Mouse (Mus musculus) forebrain, embryonic 15.5 days (tissue): ENCODE measurements around the gene Hnrnpab. TPM values are rescaled to one million over a fixed set of nuclear protein-coding genes. Genes with fewer than 3 reads are reported as not detected.
A peak's percentile ranks its signal among the peaks of the same experiment; 100 is the strongest.
"Not testable (repeated sequence)": the region's sequence is repeated elsewhere in the genome, so short reads cannot be mapped to it uniquely, and the experiment has no call there.

Source experiments
- ATAC-seq: fragments of 200-750 bp; cut with Nextera tagmentation; replicated peaks from 2 replicates; pipeline ENCODE4 v1.8.0; 2017; ENCODE audit warnings: mild to moderate bottlenecking, moderate TSS enrichment, moderate library complexity
- H3K27ac ChIP-seq: fragments of 300-500 bp; sonication (generic); replicated peaks from 2 replicates; pipeline ENCODE4 v1.5.1; 2015; ENCODE audit warnings: mild to moderate bottlenecking, inconsistent platforms
- H3K27me3 ChIP-seq: fragments of 300-500 bp; sonication (generic); 2 replicates; pipeline ENCODE4 v1.6.1; 2015; ENCODE audit warnings: inconsistent platforms
- H3K36me3 ChIP-seq: fragments of 300-500 bp; sonication (generic); 2 replicates; pipeline ENCODE4 v1.6.1; 2015; ENCODE audit warnings: mild to moderate bottlenecking, inconsistent platforms
- H3K4me1 ChIP-seq: fragments of 300-500 bp; sonication (generic); 2 replicates; pipeline ENCODE4 v1.6.1; 2015; ENCODE audit warnings: inconsistent platforms
- H3K4me2 ChIP-seq: fragments of 300-500 bp; sonication (generic); replicated peaks from 2 replicates; pipeline ENCODE4 v1.6.1; 2015; ENCODE audit warnings: mild to moderate bottlenecking, inconsistent platforms
- H3K4me3 ChIP-seq: fragments of 300-500 bp; sonication (generic); 2 replicates; pipeline ENCODE4 v1.5.1; 2015; ENCODE audit warnings: mild to moderate bottlenecking, inconsistent platforms
- H3K9ac ChIP-seq: fragments of 300-500 bp; sonication (generic); replicated peaks from 2 replicates; pipeline ENCODE4 v1.6.1; 2015; ENCODE audit warnings: mild to moderate bottlenecking, inconsistent platforms
- H3K9me3 ChIP-seq: fragments of 300-500 bp; sonication (generic); 2 replicates; pipeline ENCODE4 v1.6.1; 2016; ENCODE audit warnings: inconsistent platforms
- WGBS: fragments of 180-500 bp; shearing (Covaris S2); methylation state at CpG from one replicate; pipeline ENCODE4 v1.1.7; 2015; ENCODE audit warnings: mixed read lengths; 5-methylcytosine and 5-hydroxymethylcytosine counted together
- polyA plus RNA-seq: library from polyadenylated mRNA; unstranded; fragments of >200 nt; fragmentation: Nextera tagmentation; extraction: Ambion mirVana; gene quantifications from 2 replicates; pipeline ENCODE4 v1.2.1, GENCODE M21; 2015

Gene Hnrnpab
- polyA plus RNA-seq, 1 experiment from 2014 or later = 604 TPM

GRCm38 (mm10) chr11:51616113-51616512 lies 9.5 kb upstream of the Hnrnpab start:
- Histone ChIP-seq H3K4me3 (peak overlapping the region; percentile 33; the same call in 1 of the 2 replicates), H3K9ac (peak overlapping the region; percentile 43; the same call in 1 of the 2 replicates), H3K4me2 (peak overlapping the region; percentile 51; the same call in 1 of the 2 replicates), H3K4me1 (peaks cover 26% of the 10 kb centered on the region)
- ATAC-seq, H3K27ac ChIP-seq, H3K27me3 ChIP-seq, H3K9me3 ChIP-seq, H3K36me3 ChIP-seq: not testable (repeated sequence)
- 89% methylated on average over 7 of the region's 7 CpGs for whole genome bisulfite sequencing

GRCm38 (mm10) chr11:51615601-51616000 lies 9.0 kb upstream of the Hnrnpab start:
- Histone ChIP-seq H3K36me3 (no peaks in the 10 kb centered on the region), H3K27ac (no peak overlapping the region), H3K9ac (peak overlapping the region; percentile 43), H3K4me2 (peak overlapping the region; percentile 51), H3K27me3 (no peaks in the 10 kb centered on the region), H3K4me1 (peaks cover 20% of the 10 kb centered on the region), H3K9me3 (no peaks in the 10 kb centered on the region), H3K4me3 (peak overlapping the region; percentile 33)
- no peak for ATAC-seq
- WGBS = 5% methylated on average over 13 of the region's 14 CpGs

GRCm38 (mm10) chr11:51615129-51615528 lies 8.5 kb upstream of the Hnrnpab start:
- peak overlapping the region; percentile 33 for H3K4me3 ChIP-seq
- ATAC-seq = no peak
- peak overlapping the region; percentile 51 for H3K4me2 ChIP-seq
- no peaks in the 10 kb centered on the region for H3K36me3 ChIP-seq
- H3K27me3 ChIP-seq = no peaks in the 10 kb centered on the region
- peaks cover 16% of the 10 kb centered on the region for H3K4me1 ChIP-seq
- H3K9ac ChIP-seq = peak overlapping the region; percentile 43; the same call in 1 of the 2 replicates
- WGBS = 57% methylated on average over 7 of the region's 7 CpGs
- no peaks in the 10 kb centered on the region for H3K9me3 ChIP-seq
- H3K27ac ChIP-seq = no peak overlapping the region

- Histone ChIP-seq H3K4me3 (no peak overlapping the region), H3K9me3 (no peaks in the 10 kb centered on the region), H3K9ac (no peak overlapping the region), H3K36me3 (no peaks in the 10 kb centered on the region), H3K4me1 (peaks cover 13% of the 10 kb centered on the region), H3K27me3 (no peaks in the 10 kb centered on the region), H3K27ac (no peak overlapping the region), H3K4me2 (no peak overlapping the region)
- no peak for ATAC-seq
- WGBS = 83% methylated on average over 8 of the region's 8 CpGs
Measured at GRCm38 (mm10) chr11:51614256-51614655, 7.6 kb upstream of the Hnrnpab start.

- not testable (repeated sequence) for ATAC-seq, H3K9me3 ChIP-seq
- 87% methylated on average over 5 of the region's 5 CpGs for WGBS
Measured at GRCm38 (mm10) chr11:51609940-51610339, 3.3 kb upstream of the Hnrnpab start.

GRCm38 (mm10) chr11:51609266-51609909 lies 2.7 kb upstream of the Hnrnpab start:
- H3K9ac ChIP-seq = no peak overlapping the region
- H3K27ac ChIP-seq = no peak overlapping the region
- H3K4me2 ChIP-seq = no peak overlapping the region
- H3K4me3 ChIP-seq = no peak overlapping the region
- 85% methylated on average over 3 of the region's 3 CpGs for WGBS
- no peaks in the 10 kb centered on the region for H3K27me3 ChIP-seq
- H3K36me3 ChIP-seq = peaks cover 7% of the 10 kb centered on the region
- peaks cover 16% of the 10 kb centered on the region for H3K4me1 ChIP-seq
- no peaks in the 10 kb centered on the region for H3K9me3 ChIP-seq
- ATAC-seq = no peak

More at GRCm38 (mm10) chr11:51609940-51610339, 3.3 kb upstream of the Hnrnpab start:
- not testable (repeated sequence) for H3K4me2 ChIP-seq, H3K27ac ChIP-seq, H3K9ac ChIP-seq, H3K27me3 ChIP-seq, H3K4me3 ChIP-seq, H3K36me3 ChIP-seq
- peaks cover 11% of the 10 kb centered on the region for H3K4me1 ChIP-seq

- Histone ChIP-seq H3K4me3 (peak overlapping the region; percentile 92), H3K4me2 (peak overlapping the region; percentile 71), H3K27me3 (no peaks in the 10 kb centered on the region), H3K4me1 (peaks cover 38% of the 10 kb centered on the region), H3K27ac (peak overlapping the region; percentile 95), H3K9me3 (no peaks in the 10 kb centered on the region), H3K9ac (peak overlapping the region; percentile 99), H3K36me3 (peaks cover 29% of the 10 kb centered on the region)
- peak; percentile 65; the same call in 1 of the 2 replicates for ATAC-seq
- WGBS = 12% methylated on average over 15 of the region's 15 CpGs
Measured at GRCm38 (mm10) chr11:51607096-51607738, 570 bp upstream of the Hnrnpab start.

- Histone ChIP-seq H3K4me1 (peaks cover 50% of the 10 kb centered on the region), H3K27ac (peak overlapping the region; percentile 95), H3K4me2 (peak overlapping the region; percentile 74), H3K4me3 (peak overlapping the region; percentile 92), H3K9me3 (no peaks in the 10 kb centered on the region), H3K9ac (peak overlapping the region; percentile 99), H3K36me3 (peaks cover 43% of the 10 kb centered on the region), H3K27me3 (no peaks in the 10 kb centered on the region)
- under 1% methylated on average over 81 of the region's 81 CpGs for WGBS
- ATAC-seq = peak; percentile 62
Measured at GRCm38 (mm10) chr11:51605602-51606446, 823 bp downstream of the Hnrnpab start.

GRCm38 (mm10) chr11:51602253-51602652 lies 4.4 kb downstream of the Hnrnpab start:
- no peak overlapping the region for H3K4me2 ChIP-seq
- 90% methylated on average over 3 of the region's 3 CpGs for WGBS
- H3K4me1 ChIP-seq = peaks cover 47% of the 10 kb centered on the region
- no peak overlapping the region for H3K27ac ChIP-seq
- no peaks in the 10 kb centered on the region for H3K27me3 ChIP-seq
- H3K4me3 ChIP-seq = no peak overlapping the region
- H3K9ac ChIP-seq = no peak overlapping the region
- peaks cover 79% of the 10 kb centered on the region for H3K36me3 ChIP-seq
- H3K9me3 ChIP-seq = no peaks in the 10 kb centered on the region
- ATAC-seq = no peak

GRCm38 (mm10) chr11:51597553-51597952 lies 9.1 kb downstream of the Hnrnpab start:
- no peak overlapping the region for H3K4me2 ChIP-seq
- no peaks in the 10 kb centered on the region for H3K9me3 ChIP-seq
- H3K4me3 ChIP-seq = no peak overlapping the region
- peaks cover 97% of the 10 kb centered on the region for H3K36me3 ChIP-seq
- no peaks in the 10 kb centered on the region for H3K27me3 ChIP-seq
- H3K9ac ChIP-seq = no peak overlapping the region
- H3K27ac ChIP-seq = no peak overlapping the region
- ATAC-seq = no peak
- WGBS = 72% methylated on average over 2 of the region's 2 CpGs
- H3K4me1 ChIP-seq = peaks cover 16% of the 10 kb centered on the region

- 95% methylated on average over 1 of the region's 1 CpGs for WGBS
- Histone ChIP-seq H3K9ac (no peak overlapping the region), H3K27me3 (no peaks in the 10 kb centered on the region), H3K9me3 (no peaks in the 10 kb centered on the region), H3K27ac (no peak overlapping the region), H3K4me3 (no peak overlapping the region), H3K4me2 (no peak overlapping the region), H3K36me3 (peaks cover 94% of the 10 kb centered on the region), H3K4me1 (no peaks in the 10 kb centered on the region)
- ATAC-seq = no peak
Measured at GRCm38 (mm10) chr11:51595459-51596083, 11.1 kb downstream of the Hnrnpab start.
